Mouse (Mus musculus) CH12F3 (cell line): ENCODE data around the gene Gm17079.
"Not testable (repeated sequence)": the region's sequence is repeated elsewhere in the genome, so short reads cannot be mapped to it uniquely, and the experiment has no call there.

ENCODE experiments used
- in situ Hi-C: fragments of 300-500 bp; cut with MboI; formaldehyde crosslinking; loops from 2 replicates; pipeline ENCODE4 v1.14.3; 2020; ENCODE audit warnings: low sequenced_read_pairs

Gm17079 gene

GRCm38 (mm10) chr14:51695368-51695767 is at the start of gene Gm17079:
Gm17079 (minus strand) TSS chr14:51695468.
- in situ Hi-C loops = not testable (repeated sequence)

GRCm38 (mm10) chr14:51740347-51741170 is 45.3 kb upstream of the Gm17079 start:
- in situ Hi-C loops = no loop called here

- in situ Hi-C loops = no loop called here
Observed at GRCm38 (mm10) chr14:51739150-51739993, 44.1 kb upstream of the Gm17079 start.

- in situ Hi-C loops = no loop called here
Observed at GRCm38 (mm10) chr14:51738411-51739149, 43.3 kb upstream of the Gm17079 start.

GRCm38 (mm10) chr14:51737967-51738366 is 42.7 kb upstream of the Gm17079 start:
- in situ Hi-C loops = no loop called here

- in situ Hi-C loops = no loop called here
Observed at GRCm38 (mm10) chr14:51717083-51717482, 21.8 kb upstream of the Gm17079 start, which contains the start of gene Gm5800. Gm5800 (minus strand) TSS chr14:51717183.

- in situ Hi-C loops = no loop called here
Observed at GRCm38 (mm10) chr14:51677269-51677668, 18.0 kb downstream of the Gm17079 start.
